Mouse (Mus musculus) kidney, postnatal 36 days (tissue): Measurements from ENCODE around the gene Uqcc3.
"Not testable (repeated sequence)": the region's sequence is repeated elsewhere in the genome, so short reads cannot be mapped to it uniquely, and the experiment has no call there.

ENCODE experiments used
- DNase-seq, 2 experiments: peaks; one replicate each; pipeline ENCODE4 v3.0.0; 2021 to 2022; ENCODE audit warnings: mixed read lengths in 2 of 2

The Uqcc3 gene

DNA sequence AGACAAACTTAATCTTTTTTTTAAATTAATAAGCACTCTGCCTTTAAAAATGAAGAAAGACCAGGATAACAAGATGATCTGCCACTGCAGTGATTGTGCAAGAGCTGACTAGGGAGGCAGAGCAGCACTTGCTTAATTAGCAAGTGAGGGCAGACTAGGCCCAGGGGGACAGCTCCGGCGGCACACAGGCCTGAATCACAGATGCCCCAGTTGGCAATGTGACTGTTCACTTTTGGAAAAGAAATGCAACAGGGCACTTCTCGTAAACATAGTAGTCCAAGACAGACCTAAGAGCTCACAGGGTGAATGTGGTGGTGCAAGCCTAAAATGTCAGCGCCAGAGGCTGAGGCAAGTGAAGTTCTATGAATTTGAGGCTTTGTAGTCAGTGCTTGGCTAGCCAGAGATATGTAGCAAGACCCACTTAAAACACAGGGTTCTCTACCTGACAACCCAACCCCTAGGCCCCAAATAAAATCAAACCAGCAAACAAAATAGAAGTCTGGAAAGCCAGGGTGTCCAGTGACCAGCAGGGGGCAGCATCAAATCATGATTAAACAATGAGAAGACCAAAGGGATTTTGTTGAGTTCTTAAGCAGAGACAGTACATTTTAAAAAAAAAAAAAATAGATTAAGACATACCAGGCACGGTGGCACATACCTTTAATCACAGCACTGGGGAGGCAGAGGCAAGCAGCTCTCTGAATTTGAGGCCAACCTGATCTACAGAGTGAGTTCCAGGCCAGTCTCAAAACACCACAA is 36.2 kb downstream of the Uqcc3 start:
- DNase-seq: peak; percentile 80 to 93

DNA sequence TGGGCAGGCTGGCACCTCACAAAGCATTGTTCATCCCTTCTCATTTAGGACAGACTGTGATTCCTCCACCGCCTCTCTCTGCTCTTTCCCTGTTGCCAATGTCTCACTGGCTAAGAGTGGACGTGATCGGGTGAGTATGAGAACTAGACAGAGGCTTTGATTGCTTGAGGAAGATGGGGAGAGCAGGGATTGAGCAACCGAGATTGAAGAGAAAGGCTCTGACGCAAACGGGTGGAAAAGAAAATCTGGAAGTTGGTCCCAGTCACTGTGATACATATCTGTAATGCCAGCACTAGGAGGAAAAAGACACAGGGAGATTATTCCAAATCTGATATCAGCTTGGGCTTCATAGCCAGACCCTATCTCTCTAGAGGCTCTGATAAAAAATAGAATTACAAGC is 37.8 kb downstream of the Uqcc3 start:
- DNase-seq: no peak

DNA sequence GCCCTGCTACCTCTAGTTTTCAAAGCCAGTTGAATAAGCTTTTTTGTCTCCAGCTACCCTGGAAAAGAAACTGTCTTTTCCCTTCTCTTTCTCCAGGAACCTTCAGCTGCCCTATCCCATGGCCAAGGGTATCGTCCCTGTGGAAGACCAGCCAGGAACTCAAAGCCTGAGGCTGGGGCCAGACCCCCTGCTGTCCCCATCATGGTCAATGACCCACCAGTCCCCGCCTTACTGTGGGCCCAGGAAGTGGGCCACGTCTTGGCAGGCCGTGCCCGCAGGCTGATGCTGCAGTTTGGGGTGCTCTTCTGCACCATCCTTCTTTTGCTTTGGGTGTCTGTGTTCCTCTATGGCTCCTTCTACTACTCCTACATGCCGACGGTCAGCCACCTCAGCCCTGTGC is 39.7 kb downstream of the Uqcc3 start:
- DNase-seq: no peak

DNA sequence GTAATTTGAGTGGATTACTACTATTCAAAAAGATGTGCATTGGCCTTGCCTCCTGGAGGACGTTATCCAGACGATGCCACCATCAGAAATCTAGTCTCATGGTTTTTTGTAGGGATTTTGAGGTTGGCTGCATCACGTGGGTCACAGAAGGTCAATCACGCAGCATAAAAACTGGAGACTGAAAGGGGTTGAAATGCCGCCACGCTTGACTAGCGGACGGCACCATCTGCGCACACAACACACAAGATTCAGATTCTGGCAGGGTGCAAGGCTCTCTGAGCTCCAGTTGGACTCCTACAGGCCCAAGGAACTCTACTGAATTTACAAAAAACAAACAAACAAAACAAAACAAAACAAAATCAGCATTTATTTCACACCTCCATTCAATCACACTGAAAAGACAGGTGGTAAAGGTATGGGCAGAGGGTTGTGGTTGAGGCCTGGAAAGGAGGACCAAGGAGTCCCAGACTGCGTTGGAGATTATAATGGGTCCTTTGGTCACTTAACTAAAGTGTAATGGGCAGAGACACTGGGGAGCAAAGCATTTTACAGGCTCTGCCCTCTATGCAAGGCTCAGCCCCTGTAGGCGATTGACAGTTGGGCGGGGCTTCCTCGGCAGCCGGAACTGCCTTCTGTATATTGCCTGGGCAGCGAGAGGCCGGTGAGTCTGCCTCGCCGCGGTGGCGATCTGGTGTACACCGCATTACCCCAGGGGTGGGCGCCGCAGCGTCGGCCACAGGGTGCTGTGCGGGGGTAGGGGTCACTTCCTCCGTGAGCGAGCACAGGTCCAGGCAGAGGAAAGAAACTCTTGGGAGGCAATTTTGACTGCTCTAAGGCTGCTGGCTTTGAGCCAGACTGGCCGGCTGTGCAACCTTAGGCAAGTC is 40.6 kb downstream of the Uqcc3 start:
- peak; percentile 86 to 91 for DNase-seq

DNA sequence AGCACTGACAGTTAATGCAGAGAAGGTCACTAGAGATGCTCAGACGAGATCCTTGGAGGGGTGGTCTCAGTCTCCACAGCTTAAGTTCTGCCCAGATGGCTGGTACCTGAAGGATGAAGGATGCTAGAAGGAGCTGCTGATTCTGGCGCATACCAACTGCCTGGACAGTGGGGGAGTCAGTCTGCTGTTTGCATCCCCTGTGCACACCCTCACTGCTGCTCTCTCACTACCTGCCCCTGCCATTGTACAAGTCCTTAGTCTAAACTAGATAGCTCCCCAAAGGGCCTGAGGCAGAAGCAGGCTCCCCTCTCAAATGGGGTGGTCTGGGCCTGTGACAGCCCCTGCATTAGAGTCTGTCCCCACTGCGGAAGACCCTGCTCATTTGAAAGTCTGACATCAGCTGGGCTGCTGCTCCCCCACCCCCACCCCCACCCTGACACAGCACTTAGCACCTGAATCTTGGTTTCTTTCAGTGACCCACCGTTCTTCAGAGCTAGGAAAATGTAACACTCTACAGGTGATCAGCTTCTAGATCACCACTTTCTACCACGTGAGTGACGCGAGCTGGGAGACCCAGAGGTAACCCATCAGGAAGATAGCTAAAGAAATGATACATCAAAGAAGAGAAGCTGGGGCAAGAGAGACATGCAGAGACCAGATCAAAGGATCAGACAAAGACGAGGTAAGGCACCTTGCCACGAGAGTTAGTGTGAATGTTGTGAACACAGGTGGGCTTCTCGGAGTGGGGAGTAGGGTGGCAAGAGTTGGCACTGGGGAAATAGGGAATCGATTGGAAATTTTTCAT is 41.4 kb downstream of the Uqcc3 start, which contains the start of gene Gng3:
Gng3 (minus strand) TSS at position 92 of the 805 bp plus-strand sequence.
- no peak for DNase-seq

DNA sequence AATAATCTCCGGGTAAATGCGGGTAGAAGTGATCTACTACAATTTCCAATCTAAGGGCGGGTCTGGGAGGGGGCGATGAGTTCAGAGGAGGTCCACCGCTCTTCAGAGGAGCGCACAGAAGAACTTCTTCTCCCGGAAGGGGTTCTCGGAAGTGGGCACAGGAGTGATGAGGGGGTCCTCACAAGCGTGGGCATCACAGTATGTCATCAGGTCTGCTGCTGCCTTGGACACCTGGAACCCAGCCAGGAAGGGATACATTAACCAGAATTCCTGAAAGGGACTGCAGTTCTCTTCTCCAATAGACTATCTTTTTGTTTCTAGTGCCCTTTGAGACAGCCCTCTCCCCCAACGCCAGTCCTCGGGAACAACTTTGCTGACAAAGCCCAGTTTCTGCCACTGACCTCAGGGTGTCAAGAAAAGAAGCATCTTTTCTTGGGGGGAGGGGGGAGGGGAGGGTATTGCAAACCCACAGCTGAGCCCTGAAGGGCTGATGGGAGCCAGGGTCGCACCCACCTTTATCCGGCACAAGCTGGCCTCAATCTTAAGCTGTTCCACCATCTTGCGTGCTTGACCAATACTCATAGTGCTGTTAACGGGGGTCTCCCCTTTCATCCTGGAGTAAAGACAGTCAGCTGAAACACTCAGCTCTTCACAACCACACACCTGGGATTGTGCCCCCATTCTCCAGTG is 42.5 kb downstream of the Uqcc3 start:
- DNase-seq: peak; percentile 83 to 84

DNA sequence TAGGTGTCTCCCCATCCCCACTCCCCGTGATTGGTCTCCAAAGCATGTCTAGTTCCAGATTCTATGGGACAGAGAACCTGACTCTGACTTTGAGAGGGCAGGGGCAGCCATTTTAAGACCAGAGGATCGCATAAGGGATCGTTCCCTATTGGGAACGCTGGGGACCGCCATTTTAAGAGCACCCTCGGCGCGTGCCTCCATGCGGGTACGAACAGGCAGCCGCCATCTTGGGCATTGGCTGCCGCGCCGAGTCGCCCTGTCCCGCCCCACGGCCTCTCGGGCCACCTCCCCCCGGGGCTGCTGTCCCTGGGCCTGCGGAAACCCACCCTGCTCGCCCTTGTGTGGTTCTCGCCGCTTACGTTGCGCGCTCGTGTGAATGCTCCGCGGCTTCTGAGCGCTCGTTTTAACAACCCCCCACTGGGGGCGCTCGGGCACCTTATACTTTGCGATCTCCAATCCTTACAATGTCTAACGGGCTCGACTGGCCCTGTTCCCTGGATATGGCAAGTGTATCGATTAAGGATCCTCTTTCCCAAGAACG is 43.4 kb downstream of the Uqcc3 start, which contains the start of gene Bscl2:
Bscl2 (plus strand) TSS at position 217 of the 541 bp plus-strand sequence.
- peak; percentile 85 to 91 for DNase-seq

DNA sequence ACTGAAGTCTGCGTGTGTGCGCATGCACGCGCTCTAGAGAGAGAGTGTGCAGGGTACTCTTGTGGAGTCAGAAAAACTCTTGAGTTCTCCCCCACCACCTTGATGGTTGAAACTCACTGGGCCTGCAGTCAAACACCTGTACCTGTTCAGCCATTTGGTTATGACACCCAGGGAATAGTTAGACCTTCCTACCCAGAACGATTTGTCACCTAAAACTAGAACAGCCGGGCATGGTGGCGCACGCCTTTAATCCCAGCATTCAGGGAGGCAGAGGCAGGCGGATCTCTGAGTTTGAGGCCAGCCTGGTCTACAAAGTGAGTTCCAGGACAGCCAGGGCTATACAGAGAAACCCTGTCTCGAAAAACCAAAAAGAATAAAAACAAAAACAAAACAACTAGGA is 44.4 kb downstream of the Uqcc3 start:
- DNase-seq: not testable (repeated sequence)

DNA sequence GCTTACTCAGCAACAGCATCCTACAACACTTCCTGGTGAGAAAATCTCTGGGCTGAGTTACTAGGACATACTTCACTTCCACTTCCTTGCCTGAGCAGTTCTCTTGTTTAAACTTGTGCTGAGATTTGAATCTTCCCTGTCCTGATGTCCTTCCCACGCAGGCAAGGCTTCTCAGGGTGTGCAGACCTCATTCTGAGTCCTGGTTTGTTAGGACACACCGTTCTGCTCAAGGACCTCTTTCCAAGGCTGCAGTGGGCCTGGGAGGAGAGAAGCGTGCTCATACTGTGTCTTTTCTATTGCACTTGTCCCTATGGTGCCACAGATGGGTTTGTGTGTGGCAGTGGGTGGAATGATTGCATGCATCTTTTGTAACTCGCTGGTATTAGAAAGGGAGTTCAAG is 47.8 kb downstream of the Uqcc3 start:
- no peak for DNase-seq

DNA sequence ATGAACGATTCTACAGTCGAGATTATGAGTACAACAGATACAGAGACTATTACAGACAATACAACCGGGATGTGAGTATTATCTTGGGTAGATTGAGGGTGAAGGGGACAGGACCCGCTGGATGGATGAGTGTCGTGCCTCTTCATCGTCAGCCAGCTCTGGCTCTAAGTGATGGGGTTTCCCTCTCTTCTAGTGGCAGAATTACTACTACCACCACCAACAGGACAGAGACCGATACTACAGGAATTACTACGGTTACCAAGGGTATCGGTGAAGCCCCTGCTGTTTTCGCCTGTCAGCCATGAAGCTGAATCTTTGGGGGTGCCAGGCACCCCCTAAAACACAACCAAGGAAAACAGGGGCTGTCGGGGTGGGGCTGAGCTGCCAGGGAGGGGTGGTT is 49.5 kb downstream of the Uqcc3 start:
- no peak for DNase-seq

DNA sequence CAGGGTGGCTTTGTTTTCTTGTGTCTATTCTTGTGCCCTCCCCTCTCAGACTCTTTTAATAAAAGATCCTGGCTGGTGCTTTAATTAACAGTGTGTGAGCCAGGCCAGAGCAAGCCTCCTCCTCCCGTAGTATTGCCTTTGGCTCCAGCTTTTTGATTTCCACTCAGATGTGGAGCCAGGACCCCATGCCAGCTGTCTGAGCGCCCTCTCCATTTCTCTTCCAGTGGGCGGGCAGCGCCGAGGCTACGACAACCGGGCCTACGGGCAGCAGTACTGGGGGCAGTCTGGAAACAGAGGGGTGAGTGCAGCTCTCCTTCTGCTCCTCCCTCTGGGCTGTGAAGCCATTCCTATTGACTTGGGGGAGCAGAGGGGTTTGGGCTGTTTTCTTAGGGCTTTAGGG is 50.1 kb downstream of the Uqcc3 start:
- no peak for DNase-seq
